Mouse (Mus musculus): Measurements from ENCODE around the gene Olfr392. TPM values are rescaled to one million over a fixed set of nuclear protein-coding genes. Genes with fewer than 3 reads are reported as not detected.

Gene Olfr392
- total RNA-seq (2014; rRNA removed; ENCODE audit: low replicate concordance) (not detected in 2 replicates), polyA plus RNA-seq (2015; fragmentation: Nextera tagmentation; extraction: Ambion mirVana) (not detected in 2 replicates)

GRCm38 (mm10) chr11:73816949-73817348, at the start of gene Olfr392:
Olfr392 (minus strand) TSS chr11:73817049.
- no peak for DNase-seq (ENCODE audit: low spot score)
- no peak for TF ChIP-seq CTCF (IDR thresholded peaks at IDR 0.05; ENCODE audit: low read depth)
- TF ChIP-seq EP300 (IDR thresholded peaks at IDR 0.05; ENCODE audit: low read depth) = no peak
- H3K36me3 ChIP-seq (replicated peaks; ENCODE audit: control insufficient read depth, insufficient read depth, low read length) = no peaks in the 10 kb centered on the region
- no peak within 1 kb of the TSS for H3K4me3 ChIP-seq (ENCODE audit: low read depth, low read length)
- H3K4me1 ChIP-seq (ENCODE audit: control insufficient read depth, insufficient read depth) = no peaks in the 10 kb centered on the region
- no peak for ATAC-seq (ENCODE audit: insufficient read depth, low read depth)
- WGBS = 79% methylated on average over 1 of the region's 1 CpGs
- H3K9me3 ChIP-seq (replicated peaks; ENCODE audit: control insufficient read depth, low read length) = 0 out of 2 replicates have a peak, but pooled peaks cover 12% of the 10 kb centered on the region
- H3K27ac ChIP-seq (ENCODE audit: low read depth) = no peak within 1 kb of the TSS
- no peaks in the 10 kb centered on the region for H3K27me3 ChIP-seq (ENCODE audit: control insufficient read depth, insufficient read depth, low read length)
- H3K9ac ChIP-seq (replicated peaks; ENCODE audit: low read depth, low read length) = no peak within 1 kb of the TSS
- no peak within 1 kb of the TSS for H3K4me2 ChIP-seq (ENCODE audit: low read depth, low read length)

GRCm38 (mm10) chr11:73851354-73851753, 34.5 kb upstream of the Olfr392 start, which contains the start of gene Olfr393:
Olfr393 (minus strand) TSS chr11:73851454.
- TF ChIP-seq CTCF (IDR thresholded peaks at IDR 0.05; ENCODE audit: low read depth) = no peak
- no peak for TF ChIP-seq EP300 (IDR thresholded peaks at IDR 0.05; ENCODE audit: low read depth)
- no peaks in the 10 kb centered on the region for H3K4me1 ChIP-seq (ENCODE audit: control insufficient read depth, insufficient read depth)
- no peaks in the 10 kb centered on the region for H3K36me3 ChIP-seq (replicated peaks; ENCODE audit: control insufficient read depth, insufficient read depth, low read length)
- ATAC-seq (ENCODE audit: insufficient read depth, low read depth) (no peak), DNase-seq (ENCODE audit: low spot score) (no peak)
- H3K9ac ChIP-seq (replicated peaks; ENCODE audit: low read depth, low read length) = no peak within 1 kb of the TSS
- H3K9me3 ChIP-seq (replicated peaks; ENCODE audit: control insufficient read depth, low read length) = 0 out of 2 replicates have a peak, but pooled peaks cover 2% of the 10 kb centered on the region
- H3K27me3 ChIP-seq (ENCODE audit: control insufficient read depth, insufficient read depth, low read length) = no peaks in the 10 kb centered on the region
- H3K4me3 ChIP-seq (ENCODE audit: low read depth, low read length) = no peak within 1 kb of the TSS
- no peak within 1 kb of the TSS for H3K4me2 ChIP-seq (ENCODE audit: low read depth, low read length)
- no peak within 1 kb of the TSS for H3K27ac ChIP-seq (ENCODE audit: low read depth)

- Histone ChIP-seq H3K36me3 (replicated peaks; ENCODE audit: control insufficient read depth, insufficient read depth, low read length) (no peaks in the 10 kb centered on the region), H3K9ac (replicated peaks; ENCODE audit: low read depth, low read length) (no peak within 1 kb of the TSS), H3K27me3 (ENCODE audit: control insufficient read depth, insufficient read depth, low read length) (no peaks in the 10 kb centered on the region), H3K9me3 (replicated peaks; ENCODE audit: control insufficient read depth, low read length) (peaks cover 14% of the 10 kb centered on the region), H3K4me2 (ENCODE audit: low read depth, low read length) (no peak within 1 kb of the TSS), H3K27ac (ENCODE audit: low read depth) (no peak within 1 kb of the TSS), H3K4me3 (ENCODE audit: low read depth, low read length) (no peak within 1 kb of the TSS), H3K4me1 (ENCODE audit: control insufficient read depth, insufficient read depth) (no peaks in the 10 kb centered on the region)
- DNase-seq (ENCODE audit: low spot score) (no peak), ATAC-seq (ENCODE audit: insufficient read depth, low read depth) (no peak)
- TF ChIP-seq CTCF (IDR thresholded peaks at IDR 0.05; ENCODE audit: low read depth) (no peak), EP300 (IDR thresholded peaks at IDR 0.05; ENCODE audit: low read depth) (no peak)
- 8% methylated on average over 1 of the region's 1 CpGs for WGBS
These were observed 13.9 kb downstream of the Olfr392 start, which contains the start of gene Olfr391-ps for GRCm38 (mm10) chr11:73802952-73803351. Olfr391-ps (minus strand) TSS chr11:73803052.

DNA sequence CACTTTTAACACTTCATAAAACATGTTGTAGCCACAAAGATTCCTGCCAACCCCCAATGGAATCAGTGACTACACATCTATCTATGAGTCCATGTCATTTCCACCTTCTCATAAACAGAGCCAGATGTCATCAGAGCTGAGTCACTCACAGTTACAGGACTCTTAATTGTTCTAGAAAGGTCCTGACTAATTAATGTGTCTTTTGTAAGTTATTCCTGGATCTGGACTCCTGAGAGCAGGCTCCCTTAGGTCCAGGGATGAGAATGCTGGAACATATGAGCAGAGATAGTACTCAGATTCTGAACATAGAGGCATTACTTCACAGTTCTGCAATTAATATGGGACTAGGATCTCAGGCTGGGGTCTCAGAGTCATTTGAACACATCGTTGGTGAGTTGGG, 34.2 kb downstream of the Olfr392 start, which contains the start of gene Olfr390:
Olfr390 (plus strand) TSS at position 301 of the 400 bp plus-strand sequence.
- Histone ChIP-seq H3K9me3 (replicated peaks; ENCODE audit: control insufficient read depth, low read length) (no peaks in the 10 kb centered on the region), H3K9ac (replicated peaks; ENCODE audit: low read depth, low read length) (no peak within 1 kb of the TSS), H3K36me3 (replicated peaks; ENCODE audit: control insufficient read depth, insufficient read depth, low read length) (no peaks in the 10 kb centered on the region), H3K4me3 (ENCODE audit: low read depth, low read length) (no peak within 1 kb of the TSS), H3K4me1 (ENCODE audit: control insufficient read depth, insufficient read depth) (no peaks in the 10 kb centered on the region), H3K27ac (ENCODE audit: low read depth) (no peak within 1 kb of the TSS), H3K27me3 (ENCODE audit: control insufficient read depth, insufficient read depth, low read length) (no peaks in the 10 kb centered on the region), H3K4me2 (ENCODE audit: low read depth, low read length) (no peak within 1 kb of the TSS)
- WGBS = 56% methylated on average over 1 of the region's 1 CpGs
- DNase-seq (ENCODE audit: low spot score) (no peak), ATAC-seq (ENCODE audit: insufficient read depth, low read depth) (no peak)
- TF ChIP-seq CTCF (IDR thresholded peaks at IDR 0.05; ENCODE audit: low read depth) = no peak
- TF ChIP-seq EP300 (IDR thresholded peaks at IDR 0.05; ENCODE audit: low read depth) = no peak

- DNase-seq (ENCODE audit: low spot score) (no peak), ATAC-seq (ENCODE audit: insufficient read depth, low read depth) (no peak)
- 70% methylated on average over 1 of the region's 1 CpGs for WGBS
- H3K27me3 ChIP-seq (ENCODE audit: control insufficient read depth, insufficient read depth, low read length) = no peaks in the 10 kb centered on the region
- H3K4me1 ChIP-seq (ENCODE audit: control insufficient read depth, insufficient read depth) = no peaks in the 10 kb centered on the region
- no peaks in the 10 kb centered on the region for H3K9me3 ChIP-seq (replicated peaks; ENCODE audit: control insufficient read depth, low read length)
- no peaks in the 10 kb centered on the region for H3K36me3 ChIP-seq (replicated peaks; ENCODE audit: control insufficient read depth, insufficient read depth, low read length)
- no peak within 1 kb of the TSS for H3K9ac ChIP-seq (replicated peaks; ENCODE audit: low read depth, low read length)
- H3K27ac ChIP-seq (ENCODE audit: low read depth) = no peak within 1 kb of the TSS
- TF ChIP-seq EP300 (IDR thresholded peaks at IDR 0.05; ENCODE audit: low read depth) (no peak), CTCF (IDR thresholded peaks at IDR 0.05; ENCODE audit: low read depth) (no peak)
- no peak within 1 kb of the TSS for H3K4me2 ChIP-seq (ENCODE audit: low read depth, low read length)
- H3K4me3 ChIP-seq (ENCODE audit: low read depth, low read length) = no peak within 1 kb of the TSS
These were observed 36.2 kb downstream of the Olfr392 start, which contains the start of gene Olfr389 for GRCm38 (mm10) chr11:73780613-73781012. Olfr389 (minus strand) TSS chr11:73780713.

Other genes with a start within 250 kb of the Olfr392 start
- gene Olfr385, start 224.0 kb downstream of the Olfr392 start, total RNA-seq (2014; rRNA removed; ENCODE audit: low replicate concordance) = not detected in 2 replicates
- not detected in 2 replicates for gene Olfr385, start 224.0 kb downstream of the Olfr392 start, polyA plus RNA-seq (2015; fragmentation: Nextera tagmentation; extraction: Ambion mirVana)
- not detected in 2 replicates for gene Olfr384, start 218.5 kb downstream of the Olfr392 start, total RNA-seq (2014; rRNA removed; ENCODE audit: low replicate concordance)
- gene Olfr384, start 218.5 kb downstream of the Olfr392 start, polyA plus RNA-seq (2015; fragmentation: Nextera tagmentation; extraction: Ambion mirVana) = not detected in 2 replicates
- gene Zfp735, start 128.3 kb downstream of the Olfr392 start, total RNA-seq (2014; rRNA removed; ENCODE audit: low replicate concordance) = not detected in 2 replicates
- not detected in 2 replicates for gene Zfp735, start 128.3 kb downstream of the Olfr392 start, polyA plus RNA-seq (2015; fragmentation: Nextera tagmentation; extraction: Ambion mirVana)
- gene Olfr389, start 36.3 kb downstream of the Olfr392 start, total RNA-seq (2014; rRNA removed; ENCODE audit: low replicate concordance) = not detected in 2 replicates
- gene Olfr389, start 36.3 kb downstream of the Olfr392 start, polyA plus RNA-seq (2015; fragmentation: Nextera tagmentation; extraction: Ambion mirVana) = not detected in 2 replicates
- not detected in 2 replicates for gene Olfr390, start 34.1 kb downstream of the Olfr392 start, total RNA-seq (2014; rRNA removed; ENCODE audit: low replicate concordance)
- not detected in 2 replicates for gene Olfr390, start 34.1 kb downstream of the Olfr392 start, polyA plus RNA-seq (2015; fragmentation: Nextera tagmentation; extraction: Ambion mirVana)
- gene Olfr391-ps, start 14.0 kb downstream of the Olfr392 start, total RNA-seq (2014; rRNA removed; ENCODE audit: low replicate concordance) = not detected in 2 replicates
- gene Olfr391-ps, start 14.0 kb downstream of the Olfr392 start, polyA plus RNA-seq (2015; fragmentation: Nextera tagmentation; extraction: Ambion mirVana) = not detected in 2 replicates
- gene Olfr393, start 34.4 kb upstream of the Olfr392 start, total RNA-seq (2014; rRNA removed; ENCODE audit: low replicate concordance) = not detected in 2 replicates
- not detected in 2 replicates for gene Olfr393, start 34.4 kb upstream of the Olfr392 start, polyA plus RNA-seq (2015; fragmentation: Nextera tagmentation; extraction: Ambion mirVana)
- gene Olfr394, start 73.7 kb upstream of the Olfr392 start, total RNA-seq (2014; rRNA removed; ENCODE audit: low replicate concordance) = not detected in 2 replicates
- not detected in 2 replicates for gene Olfr394, start 73.7 kb upstream of the Olfr392 start, polyA plus RNA-seq (2015; fragmentation: Nextera tagmentation; extraction: Ambion mirVana)
- not detected in 2 replicates for gene Olfr395, start 92.2 kb upstream of the Olfr392 start, total RNA-seq (2014; rRNA removed; ENCODE audit: low replicate concordance)
- gene Olfr395, start 92.2 kb upstream of the Olfr392 start, polyA plus RNA-seq (2015; fragmentation: Nextera tagmentation; extraction: Ambion mirVana) = not detected in 2 replicates
- not detected in 2 replicates for gene Olfr23, start 119.6 kb upstream of the Olfr392 start, total RNA-seq (2014; rRNA removed; ENCODE audit: low replicate concordance)
- gene Olfr23, start 119.6 kb upstream of the Olfr392 start, polyA plus RNA-seq (2015; fragmentation: Nextera tagmentation; extraction: Ambion mirVana) = not detected in 2 replicates
- gene Olfr397, start 143.8 kb upstream of the Olfr392 start, total RNA-seq (2014; rRNA removed; ENCODE audit: low replicate concordance) = not detected in 2 replicates
- gene Olfr397, start 143.8 kb upstream of the Olfr392 start, polyA plus RNA-seq (2015; fragmentation: Nextera tagmentation; extraction: Ambion mirVana) = not detected in 2 replicates
- not detected in 2 replicates for gene Olfr398, start 173.4 kb upstream of the Olfr392 start, total RNA-seq (2014; rRNA removed; ENCODE audit: low replicate concordance)
- gene Olfr398, start 173.4 kb upstream of the Olfr392 start, polyA plus RNA-seq (2015; fragmentation: Nextera tagmentation; extraction: Ambion mirVana) = not detected in 2 replicates
- not detected in 2 replicates for gene Olfr139, start 239.5 kb upstream of the Olfr392 start, total RNA-seq (2014; rRNA removed; ENCODE audit: low replicate concordance)
- gene Olfr139, start 239.5 kb upstream of the Olfr392 start, polyA plus RNA-seq (2015; fragmentation: Nextera tagmentation; extraction: Ambion mirVana) = not detected in 2 replicates
- not detected in 2 replicates for gene Olfr399, start 239.6 kb upstream of the Olfr392 start, total RNA-seq (2014; rRNA removed; ENCODE audit: low replicate concordance)
- not detected in 2 replicates for gene Olfr399, start 239.6 kb upstream of the Olfr392 start, polyA plus RNA-seq (2015; fragmentation: Nextera tagmentation; extraction: Ambion mirVana)

All from heart, postnatal 0 days (tissue).